ENCODE assay signal across 13 mouse cellular contexts in genomic region chr12:98106789-98107684, GRCm38 (mm10).
A peak's percentile ranks its signal among the peaks of the same experiment; 100 is the strongest.
DNase-seq lines count a peak whose midpoint lies in the region; ATAC-seq and TF ChIP-seq lines count a peak whose summit lies in the region.
"Had no signal": no experiment of that assay in that cellular context is flagged by ENCODE, and none has a peak within 500 bp of the region (broad histone marks: within the 10 kb centered on the region; RNA-seq: fewer than 3 reads in every experiment).

No protein-coding gene starts in this region.

- no peak overlapping the region for H3K27ac ChIP-seq in lung, postnatal 0 days (ENCODE audit: low read length)
- H3K27ac ChIP-seq in embryonic facial prominence, embryonic 15.5 days (replicated peaks): peak overlapping the region; percentile 70; the same call in 1 of the 2 replicates
- no peak overlapping the region for H3K27ac ChIP-seq in midbrain, embryonic 16.5 days (ENCODE audit: low read length)
- H3K27ac ChIP-seq: heart, embryonic 13.5 days had no signal

- no peaks in the 10 kb centered on the region for H3K36me3 ChIP-seq in lung, postnatal 0 days (ENCODE audit: insufficient read depth, low read length)
- H3K36me3 ChIP-seq in embryonic facial prominence, embryonic 15.5 days: no peaks in the 10 kb centered on the region
- no peaks in the 10 kb centered on the region for H3K36me3 ChIP-seq in midbrain, embryonic 16.5 days (ENCODE audit: control insufficient read depth, insufficient read depth, low read length)
- H3K36me3 ChIP-seq: heart, embryonic 13.5 days had no signal

- no peak overlapping the region for H3K4me2 ChIP-seq in lung, postnatal 0 days (replicated peaks; ENCODE audit: low read depth, low read length)
- 0 out of 2 replicates have a peak overlapping the region, but pooled peaks have one; percentile 2 for H3K4me2 ChIP-seq in embryonic facial prominence, embryonic 15.5 days (replicated peaks)
- H3K4me2 ChIP-seq in midbrain, embryonic 16.5 days (ENCODE audit: low read length): no peak overlapping the region
- H3K4me2 ChIP-seq: heart, embryonic 13.5 days had no signal

- ATAC-seq in lung, postnatal 0 days: no peak
- ATAC-seq in embryonic facial prominence, embryonic 15.5 days (ENCODE audit: insufficient number of reproducible peaks, low FRiP score, low TSS enrichment, low read depth): peak; percentile 71
- 0 out of 2 replicates have a peak, but pooled peaks have one; percentile 45 for ATAC-seq in midbrain, embryonic 16.5 days
- ATAC-seq: intestine, postnatal 0 days had no signal

- no peak for TF ChIP-seq CTCF in lung, postnatal 0 days (IDR thresholded peaks at IDR 0.05)

- TF ChIP-seq EP300 in lung, postnatal 0 days (IDR thresholded peaks at IDR 0.05): no peak

- H3K4me1 ChIP-seq in lung, postnatal 0 days (ENCODE audit: insufficient read depth, low read depth, low read length): no peaks in the 10 kb centered on the region
- H3K4me1 ChIP-seq in embryonic facial prominence, embryonic 15.5 days: peaks cover 14% of the 10 kb centered on the region; the same call in 1 of the 2 replicates
- H3K4me1 ChIP-seq in midbrain, embryonic 16.5 days (ENCODE audit: control insufficient read depth, insufficient read depth, low read length): peaks cover 3% of the 10 kb centered on the region
- H3K4me1 ChIP-seq: heart, embryonic 13.5 days had no signal

- H3K4me3 ChIP-seq in lung, postnatal 0 days (ENCODE audit: low read depth, low read length): no peak overlapping the region
- no peak overlapping the region for H3K4me3 ChIP-seq in embryonic facial prominence, embryonic 15.5 days (replicated peaks)
- H3K4me3 ChIP-seq in midbrain, embryonic 16.5 days (ENCODE audit: low read depth, low read length): no peak overlapping the region
- H3K4me3 ChIP-seq: heart, embryonic 13.5 days had no signal

- no peak overlapping the region for H3K9ac ChIP-seq in lung, postnatal 0 days (replicated peaks; ENCODE audit: low read depth)
- no peak overlapping the region for H3K9ac ChIP-seq in embryonic facial prominence, embryonic 15.5 days
- H3K9ac ChIP-seq in midbrain, embryonic 16.5 days (ENCODE audit: low read depth, low read length): no peak overlapping the region
- H3K9ac ChIP-seq: heart, embryonic 13.5 days had no signal

- no peaks in the 10 kb centered on the region for H3K27me3 ChIP-seq in lung, postnatal 0 days (replicated peaks; ENCODE audit: insufficient read depth, low read length)
- H3K27me3 ChIP-seq in embryonic facial prominence, embryonic 15.5 days: no peaks in the 10 kb centered on the region
- no peaks in the 10 kb centered on the region for H3K27me3 ChIP-seq in midbrain, embryonic 16.5 days (ENCODE audit: control insufficient read depth, insufficient read depth, low read depth, low read length)
- H3K27me3 ChIP-seq: heart, embryonic 13.5 days had no signal

- no peaks in the 10 kb centered on the region for H3K9me3 ChIP-seq in lung, postnatal 0 days (ENCODE audit: low read length)
- H3K9me3 ChIP-seq in embryonic facial prominence, embryonic 15.5 days (replicated peaks): no peaks in the 10 kb centered on the region
- H3K9me3 ChIP-seq in midbrain, embryonic 16.5 days (replicated peaks; ENCODE audit: control insufficient read depth, low read length, poor library complexity, severe bottlenecking): no peaks in the 10 kb centered on the region
- H3K9me3 ChIP-seq: heart, embryonic 13.5 days had no signal

- WGBS in lung, postnatal 0 days: 45% methylated on average over 10 of the region's 10 CpGs
- WGBS in embryonic facial prominence, embryonic 15.5 days: 32% methylated on average over 10 of the region's 10 CpGs
- 41% methylated on average over 10 of the region's 10 CpGs for WGBS in midbrain, embryonic 16.5 days

- DNase-seq in frontal cortex, postnatal 36 days (ENCODE audit: low spot score in 2 of 2): peak; percentile 19 to 37
- no peak for DNase-seq in frontal cortex, postnatal 25 days (ENCODE audit: low spot score in 2 of 2)
- DNase-seq in lung, postnatal 0 days (ENCODE audit: low spot score): peak; percentile 25
- no peak for DNase-seq in lung, postnatal 25 days (ENCODE audit: low spot score)
- DNase-seq in ovary, postnatal 10 days (ENCODE audit: low spot score): no peak
- no peak for DNase-seq in gastrocnemius, adult 18-20 months (ENCODE audit: low spot score)
- DNase-seq: adrenal gland, postnatal 25 days; cerebellum, adult 2 months; lung, adult 2 months had no signal

Comparison
In these comparisons a context has a peak if more than half of its experiments do, and no peak if none do; other contexts are left out.
1. DNase-seq: peak in frontal cortex, postnatal 36 days (2 of 2) and lung, postnatal 0 days (single experiment); none in frontal cortex, postnatal 25 days (0 of 2), lung, postnatal 25 days (single experiment), ovary, postnatal 10 days (single experiment) and gastrocnemius, adult 18-20 months (single experiment).